Mouse (Mus musculus): Measurements from ENCODE around the gene 4930469K13Rik. TPM values are rescaled to one million over a fixed set of nuclear protein-coding genes. Genes with fewer than 3 reads are reported as not detected.

The 4930469K13Rik gene
- polyA plus RNA-seq, 1 experiment from 2014 or later, result not detected

- H3K9me3 ChIP-seq (ENCODE audit: low read length), result no peaks in the 10 kb centered on the region
- no peaks in the 10 kb centered on the region for H3K36me3 ChIP-seq (replicated peaks; ENCODE audit: insufficient read depth, low read length)
- no peaks in the 10 kb centered on the region for H3K27me3 ChIP-seq (ENCODE audit: insufficient read depth, low read length)
- 28% methylated on average over 7 of the region's 7 CpGs for WGBS (ENCODE audit: insufficient replicate concordance)
- H3K9ac ChIP-seq (replicated peaks), result no peak overlapping the region
- peak; percentile 47 for DNase-seq
- TF ChIP-seq EP300 (IDR thresholded peaks at IDR 0.05; ENCODE audit: low read depth) (no peak), CTCF (IDR thresholded peaks at IDR 0.05; ENCODE audit: low read depth) (peak; percentile 74)
- H3K4me3 ChIP-seq (ENCODE audit: low read depth, low read length), result no peak overlapping the region
- H3K4me2 ChIP-seq (ENCODE audit: low read depth, low read length), result no peak overlapping the region
- peaks cover 8% of the 10 kb centered on the region for H3K4me1 ChIP-seq (ENCODE audit: insufficient read depth)
- no peak for ATAC-seq
- no peak overlapping the region for H3K27ac ChIP-seq (ENCODE audit: low read depth)
Measured at GRCm38 (mm10) chr11:33928658-33929057, 169.7 kb downstream of the 4930469K13Rik start.

DNA sequence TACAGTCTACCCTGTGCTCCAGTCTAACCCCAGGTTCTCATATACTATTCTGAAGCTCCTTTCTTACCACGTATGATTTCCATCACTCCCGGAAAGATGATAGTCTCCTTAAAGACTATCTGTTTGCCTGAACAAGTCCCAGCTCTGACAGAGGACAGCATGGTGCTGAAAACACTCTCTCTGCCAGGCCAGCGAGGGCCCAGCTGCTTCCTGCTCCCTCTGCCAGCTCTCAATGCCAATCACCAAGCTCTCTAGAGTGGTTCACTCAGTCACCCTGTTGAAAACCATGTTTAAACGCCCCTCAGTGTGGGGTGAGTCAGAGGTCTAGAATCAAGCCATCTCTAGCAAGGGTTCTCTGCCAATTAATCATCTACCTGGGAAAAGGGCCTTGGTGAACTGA lies 170.5 kb downstream of the 4930469K13Rik start:
- no peak for TF ChIP-seq EP300 (IDR thresholded peaks at IDR 0.05; ENCODE audit: low read depth)
- no peak for TF ChIP-seq CTCF (IDR thresholded peaks at IDR 0.05; ENCODE audit: low read depth)
- H3K4me1 ChIP-seq (ENCODE audit: insufficient read depth), result peaks cover 8% of the 10 kb centered on the region
- DNase-seq (no peak), ATAC-seq (no peak)
- no peak overlapping the region for H3K4me2 ChIP-seq (ENCODE audit: low read depth, low read length)
- no peak overlapping the region for H3K27ac ChIP-seq (ENCODE audit: low read depth)
- WGBS (ENCODE audit: insufficient replicate concordance), result 59% methylated on average over 4 of the region's 4 CpGs
- H3K36me3 ChIP-seq (replicated peaks; ENCODE audit: insufficient read depth, low read length), result no peaks in the 10 kb centered on the region
- no peak overlapping the region for H3K9ac ChIP-seq (replicated peaks)
- H3K27me3 ChIP-seq (ENCODE audit: insufficient read depth, low read length), result no peaks in the 10 kb centered on the region
- no peaks in the 10 kb centered on the region for H3K9me3 ChIP-seq (ENCODE audit: low read length)
- H3K4me3 ChIP-seq (ENCODE audit: low read depth, low read length), result no peak overlapping the region

- Histone ChIP-seq H3K4me2 (ENCODE audit: low read depth, low read length) (no peak overlapping the region), H3K4me3 (ENCODE audit: low read depth, low read length) (no peak overlapping the region), H3K9me3 (ENCODE audit: low read length) (no peaks in the 10 kb centered on the region), H3K27me3 (ENCODE audit: insufficient read depth, low read length) (no peaks in the 10 kb centered on the region), H3K36me3 (replicated peaks; ENCODE audit: insufficient read depth, low read length) (no peaks in the 10 kb centered on the region), H3K4me1 (ENCODE audit: insufficient read depth) (peaks cover 6% of the 10 kb centered on the region), H3K9ac (replicated peaks) (no peak overlapping the region), H3K27ac (ENCODE audit: low read depth) (no peak overlapping the region)
- DNase-seq (no peak), ATAC-seq (no peak)
- 69% methylated on average over 6 of the region's 6 CpGs for WGBS (ENCODE audit: insufficient replicate concordance)
- TF ChIP-seq CTCF (IDR thresholded peaks at IDR 0.05; ENCODE audit: low read depth) (no peak), EP300 (IDR thresholded peaks at IDR 0.05; ENCODE audit: low read depth) (no peak)
Measured at GRCm38 (mm10) chr11:33927321-33927720, 171.0 kb downstream of the 4930469K13Rik start.

GRCm38 (mm10) chr11:33926551-33926950 lies 171.8 kb downstream of the 4930469K13Rik start:
- TF ChIP-seq EP300 (IDR thresholded peaks at IDR 0.05; ENCODE audit: low read depth) (no peak), CTCF (IDR thresholded peaks at IDR 0.05; ENCODE audit: low read depth) (no peak)
- no peak overlapping the region for H3K4me3 ChIP-seq (ENCODE audit: low read depth, low read length)
- H3K4me2 ChIP-seq (ENCODE audit: low read depth, low read length), result no peak overlapping the region
- no peaks in the 10 kb centered on the region for H3K9me3 ChIP-seq (ENCODE audit: low read length)
- H3K9ac ChIP-seq (replicated peaks), result no peak overlapping the region
- 32% methylated on average over 2 of the region's 2 CpGs for WGBS (ENCODE audit: insufficient replicate concordance)
- no peaks in the 10 kb centered on the region for H3K27me3 ChIP-seq (ENCODE audit: insufficient read depth, low read length)
- H3K4me1 ChIP-seq (ENCODE audit: insufficient read depth), result peaks cover 2% of the 10 kb centered on the region; the same call in 1 of the 2 replicates
- ATAC-seq, result no peak
- DNase-seq, result no peak
- no peak overlapping the region for H3K27ac ChIP-seq (ENCODE audit: low read depth)
- no peaks in the 10 kb centered on the region for H3K36me3 ChIP-seq (replicated peaks; ENCODE audit: insufficient read depth, low read length)

DNA sequence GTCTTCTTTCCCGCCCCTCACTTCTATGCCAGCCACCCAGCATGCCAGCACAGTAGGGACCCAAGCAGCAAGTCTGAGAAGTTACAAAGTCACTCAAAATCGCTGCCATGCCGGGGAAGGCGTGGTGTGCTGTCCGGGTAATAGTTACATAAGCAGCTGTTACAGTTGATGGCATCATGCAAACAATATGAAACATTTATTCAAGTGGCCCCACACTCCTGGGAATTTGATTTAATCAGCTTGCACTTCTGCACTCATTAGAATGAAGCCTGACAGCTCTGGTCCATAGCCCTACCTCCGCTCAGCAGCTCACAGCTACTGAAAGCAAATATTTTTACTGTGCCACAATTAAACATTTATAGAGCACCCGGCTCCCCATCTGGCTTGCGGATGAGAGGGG lies 172.6 kb downstream of the 4930469K13Rik start:
- Histone ChIP-seq H3K27me3 (ENCODE audit: insufficient read depth, low read length) (no peaks in the 10 kb centered on the region), H3K27ac (ENCODE audit: low read depth) (no peak overlapping the region), H3K9ac (replicated peaks) (no peak overlapping the region), H3K9me3 (ENCODE audit: low read length) (no peaks in the 10 kb centered on the region), H3K4me1 (ENCODE audit: insufficient read depth) (peaks cover 2% of the 10 kb centered on the region; the same call in 1 of the 2 replicates), H3K4me2 (ENCODE audit: low read depth, low read length) (no peak overlapping the region), H3K4me3 (ENCODE audit: low read depth, low read length) (no peak overlapping the region), H3K36me3 (replicated peaks; ENCODE audit: insufficient read depth, low read length) (no peaks in the 10 kb centered on the region)
- no peak for ATAC-seq
- DNase-seq, result no peak
- WGBS (ENCODE audit: insufficient replicate concordance), result 66% methylated on average over 8 of the region's 8 CpGs
- TF ChIP-seq EP300 (IDR thresholded peaks at IDR 0.05; ENCODE audit: low read depth), result no peak
- TF ChIP-seq CTCF (IDR thresholded peaks at IDR 0.05; ENCODE audit: low read depth), result no peak

Other genes starting within 250 kb of the 4930469K13Rik start
- gene Kcnmb1, start 135.5 kb downstream of the 4930469K13Rik start, polyA plus RNA-seq (2015; fragmentation: Nextera tagmentation; extraction: Ambion mirVana), result 0.02 and 0.05 TPM in 2 replicates
- not detected in 2 replicates for gene Kcnip1, start 105.4 kb downstream of the 4930469K13Rik start, polyA plus RNA-seq (2015; fragmentation: Nextera tagmentation; extraction: Ambion mirVana)
- 9.8 and 12.3 TPM in 2 replicates for gene Lcp2, start 51.6 kb downstream of the 4930469K13Rik start, polyA plus RNA-seq (2015; fragmentation: Nextera tagmentation; extraction: Ambion mirVana)
- gene Foxi1, start 109.5 kb upstream of the 4930469K13Rik start, polyA plus RNA-seq (2015; fragmentation: Nextera tagmentation; extraction: Ambion mirVana), result not detected in 2 replicates
- gene Fam196b, start 216.3 kb upstream of the 4930469K13Rik start, polyA plus RNA-seq (2015; fragmentation: Nextera tagmentation; extraction: Ambion mirVana), result 0.11 and 0.13 TPM in 2 replicates